Mouse (Mus musculus): Measurements from ENCODE around the gene Hivep3.

DNA sequence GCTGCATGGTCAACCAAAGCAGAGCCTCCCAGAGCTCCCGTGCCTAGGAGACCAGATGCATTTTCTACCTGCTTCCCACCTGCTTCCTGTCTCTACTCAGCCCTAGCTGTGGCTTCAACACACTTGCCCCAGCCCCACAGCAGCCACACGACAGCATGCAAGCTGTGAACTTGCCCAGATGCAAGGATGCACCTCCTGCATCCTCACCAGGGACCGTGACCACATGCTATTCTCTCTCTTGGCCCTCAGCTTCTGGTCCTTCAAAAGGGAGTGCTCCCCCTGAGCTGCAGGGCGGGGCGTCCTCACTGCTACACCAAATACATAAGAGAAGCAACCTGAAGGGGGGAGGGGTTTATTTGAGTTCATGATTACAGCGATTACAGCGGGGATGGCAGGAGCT lies 303.4 kb downstream of the Hivep3 start:
- TF ChIP-seq POLR2A (IDR thresholded peaks at IDR 0.05; ENCODE audit: control insufficient read depth, extremely low read depth, insufficient read depth, low read length, poor library complexity) (no peak), CTCF (IDR thresholded peaks at IDR 0.05; ENCODE audit: borderline replicate concordance, control insufficient read depth, extremely low read depth, insufficient read depth, low read length, poor library complexity) (no peak)

All from thymus, adult 2 months (tissue).